Mouse (Mus musculus) olfactory bulb, adult 2 months (tissue): ENCODE measurements at regions not wholly inside any gene's neighbourhood (a gene's known extent, or its start where the extent isn't known, plus 50 kb on each side); places are given as distances from the start of the nearest gene placed in this dataset.

Experiments
- CTCF ChIP-seq: fragments of 200-500 bp; IDR thresholded peaks from 2 replicates; pipeline ENCODE4 v1.5.1; 2012; ENCODE audit warnings: low read depth, mild to moderate bottlenecking, low read length, moderate library complexity; ENCODE audit not compliant: insufficient read depth
- POLR2A ChIP-seq: fragments of 200-500 bp; IDR thresholded peaks from 2 replicates; pipeline ENCODE4 v1.6.1; 2012; ENCODE audit warnings: mild to moderate bottlenecking, low read depth, low read length, moderate library complexity; ENCODE audit not compliant: insufficient read depth

DNA sequence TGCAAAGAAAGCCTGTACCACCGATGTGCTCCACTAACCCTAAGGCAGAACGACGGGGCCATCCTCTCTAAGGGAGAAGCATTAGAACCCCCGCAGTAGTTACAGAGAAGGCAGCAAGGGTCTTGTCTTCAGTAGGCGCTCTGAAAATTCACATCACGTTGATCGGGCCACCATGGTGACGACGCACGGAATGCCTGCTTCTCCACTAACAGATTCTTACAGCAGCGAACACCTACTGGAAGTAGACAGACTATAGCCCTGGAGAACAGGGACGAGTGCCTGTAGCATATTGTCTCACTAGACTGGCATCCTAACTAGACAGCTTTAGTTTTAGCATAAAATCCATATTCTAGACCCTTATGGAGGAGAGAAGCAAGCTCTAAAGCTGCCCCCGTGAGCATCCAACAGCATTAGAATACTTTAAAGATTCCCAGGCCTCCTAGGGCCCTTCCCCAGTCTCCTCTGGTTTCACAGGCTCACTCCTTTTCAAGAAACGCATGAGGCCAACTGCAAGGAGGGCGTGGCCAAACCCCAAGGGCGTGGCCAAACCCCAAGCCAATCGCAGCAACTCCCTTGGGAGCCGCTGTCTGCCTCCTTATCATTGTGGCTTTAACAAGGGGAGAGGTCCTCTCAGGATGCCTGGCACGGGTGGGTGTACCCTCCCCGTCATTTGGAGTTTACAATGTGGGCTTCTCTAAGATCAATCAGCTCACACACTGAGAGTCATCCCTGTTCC, 517.8 kb downstream of the Vrk1 start:
- no peak for TF ChIP-seq CTCF
- TF ChIP-seq POLR2A: no peak
